Mouse (Mus musculus): Measurements from ENCODE around the gene Fdps.
A peak's percentile ranks its signal among the peaks of the same experiment; 100 is the strongest.

Fdps gene

DNA sequence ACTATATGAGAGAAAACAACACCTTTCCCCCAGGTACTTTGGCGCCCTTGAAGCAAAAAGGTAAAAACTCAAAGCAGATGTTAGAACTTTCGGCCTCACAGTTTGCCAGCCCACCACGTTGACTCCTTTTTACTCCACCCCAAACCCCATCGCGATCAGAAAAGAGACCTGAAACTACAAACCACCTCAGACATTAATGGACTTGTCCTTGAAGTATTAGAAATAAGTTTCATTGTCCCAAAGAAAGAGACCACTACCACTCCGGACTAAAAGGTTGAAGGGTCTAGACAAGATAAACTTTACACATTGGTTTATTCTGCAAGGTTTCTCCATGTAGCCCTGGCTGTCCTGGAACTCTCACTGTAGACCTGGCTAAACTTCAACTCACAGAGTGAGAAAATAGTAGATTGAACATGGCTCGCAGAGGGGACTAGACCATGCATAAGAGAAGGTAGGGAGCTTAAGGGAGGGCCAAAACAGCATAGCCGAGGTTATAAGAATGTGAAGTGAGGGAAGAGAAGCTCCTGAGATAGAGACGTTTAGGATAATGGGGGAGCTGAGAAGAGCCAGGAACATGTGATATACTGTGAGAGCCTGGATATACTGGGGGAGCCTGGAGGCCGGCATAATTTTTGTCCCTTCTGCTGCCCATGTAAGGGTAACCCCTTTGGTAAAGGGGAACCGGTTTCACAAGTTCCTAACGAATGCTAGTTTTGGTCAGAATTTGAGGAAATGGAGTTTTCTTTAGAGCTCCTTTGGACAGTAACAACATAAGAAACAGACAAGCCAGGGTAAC is 934 bp upstream of the Fdps start:
- DNase-seq (ENCODE audit: low read depth, low spot score), result peak; percentile 85

DNA sequence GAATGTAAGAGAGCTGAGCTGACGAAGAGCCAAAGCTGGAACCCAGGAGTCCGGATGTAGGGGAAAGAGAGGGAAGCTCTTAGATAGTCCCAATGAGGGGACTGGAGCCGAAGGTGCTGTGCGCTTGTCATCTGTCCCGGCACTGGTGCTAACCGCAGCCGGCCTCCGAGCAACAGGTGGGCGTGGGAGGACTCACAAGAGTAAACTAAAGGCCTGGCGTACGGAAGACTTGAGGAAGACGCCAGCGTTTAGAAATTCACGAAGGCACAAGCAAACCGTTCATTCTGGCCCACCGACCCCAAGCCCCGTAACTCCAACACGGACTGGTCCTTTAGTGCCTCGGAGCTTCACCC is 324 bp downstream of the Fdps start:
- DNase-seq (ENCODE audit: low read depth, low spot score), result no peak

DNA sequence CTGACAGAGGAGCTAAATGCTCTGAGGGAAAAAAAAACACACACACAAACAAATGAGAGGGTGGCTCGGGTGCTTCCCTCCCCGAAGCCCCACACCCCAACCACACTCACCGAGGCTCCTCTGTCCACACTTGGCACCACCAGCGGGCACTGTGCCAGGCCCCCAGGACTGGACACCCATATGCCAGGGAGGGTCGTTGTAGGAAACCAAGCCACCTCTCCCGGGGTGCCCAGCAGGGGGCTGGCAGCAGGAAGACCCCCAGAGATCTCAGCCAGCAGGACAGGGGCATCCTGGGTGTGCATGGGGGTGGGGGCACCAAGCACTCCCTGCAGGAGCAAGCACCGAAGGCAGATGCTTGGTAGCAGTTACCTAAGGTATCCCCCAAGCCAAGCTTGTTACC is 948 bp downstream of the Fdps start, which contains the start of gene Gm43738:
TSS of gene Gm43738 (minus strand) at position 289 of the 400 bp plus-strand sequence.
- DNase-seq (ENCODE audit: low read depth, low spot score), result peak; percentile 27

DNA sequence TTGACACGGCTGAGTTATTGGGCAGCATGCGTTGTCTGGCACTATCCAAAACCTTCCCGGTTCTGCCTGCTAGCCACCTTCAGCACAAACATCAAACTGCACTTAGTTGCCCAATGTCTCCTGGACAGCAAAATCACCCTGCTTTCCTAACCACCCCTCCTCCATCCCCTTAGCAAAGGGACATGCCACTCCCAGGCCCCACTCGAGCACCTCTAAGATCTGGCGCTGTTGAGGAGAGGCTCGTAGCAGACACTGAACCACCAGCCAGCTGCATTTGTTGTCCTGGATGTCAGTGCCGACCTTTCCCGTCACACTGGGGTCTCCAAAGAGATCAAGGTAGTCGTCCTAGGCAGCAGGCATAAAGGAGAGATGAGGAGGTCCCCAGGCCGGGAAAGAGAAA is 7.7 kb downstream of the Fdps start:
- no peak for DNase-seq (ENCODE audit: low read depth, low spot score)

DNA sequence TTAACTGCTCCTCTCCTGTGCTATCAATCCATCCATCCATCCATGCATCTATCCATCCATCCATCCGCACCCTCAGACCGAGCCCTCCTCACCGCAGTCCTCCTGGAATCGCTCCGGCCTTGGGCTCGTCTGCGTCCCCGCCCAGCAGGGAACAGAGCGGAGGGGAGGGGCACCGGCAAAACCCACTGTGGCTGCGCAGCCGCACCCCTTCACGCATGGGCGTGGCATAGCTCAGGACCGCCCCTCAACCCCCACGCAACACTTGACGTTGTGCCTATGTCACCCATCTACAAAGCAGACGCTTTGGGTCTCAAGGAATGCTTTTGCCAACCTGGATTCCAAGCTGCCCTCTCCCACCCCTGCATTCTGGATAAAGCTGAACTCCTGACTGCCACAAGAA is 8.6 kb downstream of the Fdps start, which contains the start of gene Rusc1:
TSS of gene Rusc1 (minus strand) at position 137 of the 400 bp plus-strand sequence.
- no peak for DNase-seq (ENCODE audit: low read depth, low spot score)

DNA sequence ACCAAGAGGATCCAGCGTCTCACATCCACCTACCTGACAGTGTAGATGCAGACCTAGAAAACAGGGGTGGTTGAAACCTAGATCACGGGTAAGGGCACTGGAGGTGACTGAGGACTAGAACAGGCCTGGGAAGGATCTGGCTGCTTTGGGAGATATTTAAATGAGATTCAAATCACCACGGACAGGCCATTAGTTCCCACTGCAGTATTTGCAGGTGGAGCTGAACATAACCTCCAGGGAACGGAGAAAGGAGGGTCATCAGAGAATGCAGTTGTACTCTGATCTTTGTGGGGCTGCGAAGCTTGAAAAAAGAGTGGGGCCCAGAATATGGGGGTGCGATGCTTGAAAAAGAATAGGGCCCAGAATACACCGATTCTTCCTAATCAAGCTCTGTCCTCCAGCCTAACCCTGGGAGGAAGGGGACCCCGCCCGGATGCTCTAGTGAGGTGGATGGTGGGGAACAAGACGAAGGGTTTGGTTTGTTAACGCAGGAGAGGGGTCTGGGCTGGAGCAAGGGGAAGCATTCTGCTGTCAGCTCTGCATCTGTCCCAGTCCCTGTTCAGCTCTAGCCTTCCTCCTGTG is 9.2 kb downstream of the Fdps start:
- DNase-seq (ENCODE audit: low read depth, low spot score), result peak; percentile 30

DNA sequence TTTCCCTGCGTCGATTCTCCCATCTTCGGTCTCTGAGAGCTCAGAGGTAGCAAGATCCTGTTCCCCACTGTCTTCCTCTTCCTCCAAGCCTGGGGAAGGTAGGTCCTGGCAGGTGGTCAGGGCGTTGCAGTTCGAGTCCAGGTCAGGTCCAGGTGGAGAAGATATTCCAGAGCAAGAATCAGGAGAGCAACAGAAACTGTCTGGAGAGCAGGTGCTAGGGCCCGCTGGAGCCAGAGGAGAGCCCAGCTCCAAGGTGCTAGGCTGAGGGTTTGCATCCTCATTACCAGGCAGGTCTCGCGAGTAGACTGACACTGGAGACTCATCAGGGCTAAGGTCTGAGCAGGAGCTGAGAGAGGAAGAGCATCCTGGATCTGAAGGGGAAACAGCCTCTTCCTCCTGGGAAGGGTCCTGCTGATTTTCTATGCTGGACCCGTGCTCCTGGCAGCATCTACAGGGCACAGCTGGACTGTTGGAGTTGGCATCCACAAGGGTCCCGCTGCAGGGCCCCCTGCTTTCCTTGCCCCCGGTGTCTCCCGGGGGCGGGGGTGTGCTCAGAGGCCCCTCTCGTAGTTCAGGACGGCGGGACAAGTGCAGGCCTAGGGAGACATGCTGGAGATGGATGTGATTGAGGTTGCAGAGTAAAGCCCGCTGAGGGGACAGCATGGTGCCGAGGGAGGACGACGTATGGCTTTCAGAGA is 9.8 kb downstream of the Fdps start:
- DNase-seq (ENCODE audit: low read depth, low spot score), result peak; percentile 32

DNA sequence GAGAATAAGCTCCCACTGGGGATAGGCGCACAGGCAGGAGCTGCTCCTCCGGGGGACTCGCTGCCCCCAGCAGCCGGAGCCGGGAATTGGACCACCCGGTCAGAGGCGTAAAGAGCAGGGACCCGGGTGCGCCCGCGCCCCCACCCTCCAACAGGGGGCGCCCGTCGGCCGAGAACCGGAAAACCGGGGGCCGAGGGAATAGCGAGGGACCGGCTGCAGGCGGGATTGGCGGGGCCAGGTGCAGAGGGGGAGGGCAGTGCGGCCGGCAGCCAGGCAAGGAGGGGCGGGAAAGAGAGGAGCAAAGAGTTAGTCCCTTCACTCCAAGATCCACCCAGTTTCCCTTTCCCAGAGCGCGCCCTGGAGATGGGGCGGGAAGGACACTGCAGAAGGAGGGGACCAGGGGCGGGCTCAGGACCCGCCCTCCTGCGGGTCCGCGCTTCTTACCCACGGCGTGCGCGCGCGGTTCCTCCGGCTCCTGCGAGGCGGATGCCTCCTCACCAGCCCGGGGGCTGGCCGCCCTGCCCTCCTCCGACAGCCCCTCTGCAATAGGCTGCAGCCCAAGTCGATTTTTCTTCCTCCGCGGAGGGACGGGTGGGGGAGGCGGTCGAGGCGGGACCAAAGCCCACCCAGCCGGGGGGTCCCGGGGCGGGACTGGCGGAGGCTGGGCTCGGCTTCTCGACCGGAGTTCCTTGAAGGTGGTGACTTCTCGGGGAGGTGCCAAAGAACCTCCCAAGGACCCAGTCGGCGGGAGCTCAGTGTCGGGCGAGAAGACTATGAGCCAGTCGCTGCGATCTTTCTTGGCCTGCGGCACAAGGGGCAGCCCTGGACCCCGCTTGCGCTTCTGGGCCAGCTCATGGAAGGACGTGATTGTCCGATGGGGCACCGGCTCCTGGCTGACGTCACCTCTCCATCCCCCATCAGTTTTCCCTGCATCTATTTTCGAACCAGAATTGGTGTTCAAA is 10.8 kb downstream of the Fdps start:
- peak; percentile 89 for DNase-seq (ENCODE audit: low read depth, low spot score)

DNA sequence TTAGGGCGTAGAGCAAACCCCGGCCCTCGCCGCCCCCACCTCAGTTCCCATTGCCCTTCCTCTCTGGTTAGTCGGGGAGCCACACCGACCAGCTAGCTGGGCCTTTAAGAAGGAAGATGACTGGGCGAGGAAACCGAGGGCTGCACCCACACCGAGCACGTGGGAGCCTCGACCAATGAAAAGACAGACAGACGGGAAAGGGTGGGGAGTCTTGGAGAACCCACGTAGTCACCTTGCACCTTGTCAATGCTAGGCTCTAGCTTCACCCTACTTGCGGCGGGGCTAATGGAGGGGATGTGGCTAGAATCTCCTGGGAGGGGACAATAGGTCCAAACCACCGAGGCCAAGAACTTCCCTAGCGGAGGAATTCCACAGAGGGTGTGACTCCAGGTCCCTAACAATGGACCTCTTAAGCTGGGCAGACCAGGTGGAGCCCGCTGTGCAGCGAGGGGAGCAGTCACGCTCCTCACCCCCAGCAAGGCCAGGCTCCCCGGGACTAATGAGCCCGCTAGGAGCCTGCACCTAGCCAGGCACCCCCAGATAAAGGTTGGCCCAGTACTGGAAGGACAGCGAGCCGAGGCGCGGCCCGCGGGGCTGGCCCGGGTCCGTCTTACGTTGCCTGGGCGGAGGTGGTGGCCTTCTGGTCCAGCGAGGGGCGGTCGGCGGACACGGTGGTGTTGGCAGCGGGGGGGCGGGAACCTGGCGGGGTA is 11.7 kb downstream of the Fdps start:
- peak; percentile 94 for DNase-seq (ENCODE audit: low read depth, low spot score)

DNA sequence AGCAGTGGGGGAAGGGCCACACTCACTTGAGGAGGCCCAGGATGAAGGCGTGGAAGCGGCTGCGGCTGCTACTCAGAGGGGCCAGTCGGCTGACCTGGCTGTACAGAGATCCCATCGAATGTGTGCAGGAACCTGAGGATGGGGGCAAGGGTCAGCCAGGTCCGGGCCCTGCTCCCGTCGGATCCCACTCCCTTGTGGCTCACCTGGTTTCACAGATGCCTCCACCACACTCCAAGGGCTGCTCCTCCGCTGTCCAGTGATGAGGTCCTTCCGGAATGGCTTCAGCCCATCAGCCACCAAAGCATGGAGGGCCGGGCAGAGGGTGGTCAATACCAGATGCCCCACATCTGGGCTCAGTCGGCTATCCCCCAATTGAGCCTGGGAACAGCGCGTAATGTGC is 12.8 kb downstream of the Fdps start:
- no peak for DNase-seq (ENCODE audit: low read depth, low spot score)

DNA sequence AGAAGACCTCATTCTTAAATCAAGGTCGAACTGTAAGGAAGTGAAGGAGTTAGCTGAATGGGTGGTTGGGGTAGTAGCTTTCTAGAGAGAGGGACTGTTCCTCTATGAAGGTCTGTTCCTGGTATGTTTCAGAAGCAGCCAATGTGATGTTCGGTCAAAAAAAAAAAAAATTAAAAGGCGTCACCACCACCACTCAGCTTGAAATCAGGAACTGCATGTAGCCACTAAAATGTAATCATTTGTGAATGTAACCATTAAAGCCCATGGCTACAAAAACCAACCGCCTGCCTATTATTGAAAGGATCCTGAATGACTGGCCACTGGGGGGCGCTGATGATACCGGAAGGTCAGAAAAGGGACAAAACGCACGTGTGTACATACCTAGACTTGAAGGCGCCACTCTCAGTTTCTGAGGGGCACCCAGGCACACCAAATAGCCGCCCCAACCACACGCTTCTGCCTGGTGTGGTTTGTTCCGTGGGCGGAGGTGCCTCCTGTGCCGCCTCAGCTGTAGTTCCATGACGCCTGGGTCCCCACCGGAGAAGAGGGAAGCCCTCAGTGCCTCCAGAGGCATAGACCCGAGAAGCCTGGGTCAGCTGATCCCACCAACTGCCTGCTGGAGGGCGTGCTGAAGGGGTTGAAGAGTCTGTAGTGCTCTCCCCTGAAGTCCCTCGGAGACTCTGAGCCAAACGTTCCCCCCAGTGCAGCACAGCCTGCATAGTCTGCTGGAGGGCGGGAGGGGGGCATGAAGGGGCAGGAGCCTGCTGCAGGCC is 14.2 kb downstream of the Fdps start:
- DNase-seq (ENCODE audit: low read depth, low spot score), result peak; percentile 92

DNA sequence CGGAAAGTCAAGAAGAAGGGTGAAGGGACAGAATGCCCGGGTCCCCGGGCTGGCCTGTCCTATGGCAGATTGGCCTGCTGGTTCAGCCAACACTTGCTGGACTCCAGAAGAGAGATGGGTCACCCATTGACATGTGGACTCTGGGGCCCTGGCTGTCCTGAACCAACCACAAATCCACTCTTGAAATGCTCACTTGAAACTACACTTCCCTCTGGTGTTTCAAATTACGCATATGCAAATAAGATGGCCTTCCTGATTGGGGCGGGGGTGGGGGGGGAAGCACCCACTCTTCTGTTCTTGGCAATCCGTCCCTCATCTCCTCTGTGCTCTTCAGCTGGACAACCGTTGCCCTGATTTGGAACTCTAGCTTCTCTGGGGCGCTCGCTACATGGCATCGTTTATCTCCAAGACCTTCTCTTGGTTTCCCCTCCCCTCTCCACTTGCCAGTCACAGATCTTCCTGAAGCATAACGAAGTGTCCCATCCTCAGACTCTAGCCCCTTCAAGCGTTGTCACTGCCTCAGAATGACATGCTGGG is 17.0 kb downstream of the Fdps start:
- peak; percentile 60 for DNase-seq (ENCODE audit: low read depth, low spot score)

DNA sequence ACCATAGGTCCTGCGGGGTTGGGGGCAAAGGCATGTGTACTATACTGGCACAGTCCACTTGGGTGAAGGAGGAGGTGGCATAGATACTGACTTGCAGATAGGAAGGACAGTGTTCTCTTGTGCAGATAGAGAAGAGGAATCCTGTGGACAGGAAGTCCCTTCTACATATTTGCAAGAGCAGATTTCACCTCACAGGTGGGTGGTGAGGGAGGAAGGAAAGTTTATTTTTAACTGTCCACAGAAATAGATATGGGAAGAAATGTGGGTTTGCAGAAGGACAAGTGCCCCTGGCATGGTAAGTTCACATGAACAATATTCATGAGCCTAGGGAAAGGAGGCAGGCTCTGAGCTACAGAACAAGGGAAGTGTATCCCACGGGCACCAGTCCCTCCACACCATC is 17.6 kb downstream of the Fdps start:
- DNase-seq (ENCODE audit: low read depth, low spot score), result peak; percentile 33

DNA sequence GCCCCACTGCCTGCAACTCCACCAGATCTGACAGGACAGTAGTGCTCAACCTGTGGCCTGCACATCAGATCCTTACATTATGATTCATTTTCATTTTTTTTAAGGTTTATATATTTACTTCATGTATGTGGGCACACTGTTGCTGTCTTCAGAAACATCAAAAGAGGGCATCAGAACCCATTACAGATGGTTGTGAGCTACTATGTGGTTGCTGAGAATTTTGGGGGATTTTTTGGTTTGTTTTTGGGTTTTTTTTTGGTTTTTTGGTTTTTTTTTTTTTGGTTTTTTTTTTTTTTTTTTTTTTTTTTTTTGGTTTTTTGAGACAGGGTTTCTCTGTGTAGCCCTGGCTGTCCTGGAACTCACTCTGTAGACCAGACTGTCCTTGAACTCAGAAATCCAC is 19.5 kb downstream of the Fdps start:
- DNase-seq (ENCODE audit: low read depth, low spot score), result peak; percentile 26

DNA sequence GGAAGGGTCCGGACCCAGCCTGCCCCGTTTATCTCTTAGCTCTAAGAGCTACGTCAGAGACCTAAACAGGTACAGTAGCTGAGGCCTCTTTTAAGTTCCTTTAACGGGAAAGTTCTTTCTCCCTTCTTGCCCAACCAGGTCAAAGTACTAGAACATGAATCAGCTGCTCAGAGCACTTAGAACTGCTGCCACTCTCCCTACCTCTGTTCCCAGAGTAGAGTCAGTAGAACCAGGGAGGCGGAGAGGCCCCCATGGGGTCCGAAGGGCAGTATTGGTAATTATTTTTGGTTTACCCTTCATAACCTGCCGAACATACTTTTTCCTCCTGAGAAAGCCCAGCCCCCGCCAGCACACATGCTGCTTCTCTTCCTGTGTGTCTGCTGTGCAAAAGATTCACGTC is 24.4 kb downstream of the Fdps start:
- no peak for DNase-seq (ENCODE audit: low read depth, low spot score)

DNA sequence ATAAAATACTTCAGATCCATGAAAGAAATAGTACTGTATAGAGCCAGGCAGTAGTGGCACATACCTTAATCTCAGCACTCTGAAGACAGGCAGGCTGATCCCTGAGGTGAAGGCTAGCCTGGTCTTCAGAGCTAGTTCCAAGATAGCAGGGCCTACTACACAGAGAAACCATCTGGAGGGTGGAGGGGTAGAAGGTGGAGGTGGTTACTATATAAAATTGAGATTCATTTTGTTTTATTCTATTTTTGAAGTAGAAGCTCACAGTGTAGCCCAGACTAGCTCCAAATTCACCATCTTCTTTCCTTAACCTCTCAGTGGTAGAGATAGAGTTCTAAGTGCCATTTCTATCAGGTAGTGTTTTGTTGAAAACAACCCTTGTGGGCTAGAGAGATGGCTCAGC is 34.5 kb downstream of the Fdps start:
- no peak for DNase-seq (ENCODE audit: low read depth, low spot score)

DNA sequence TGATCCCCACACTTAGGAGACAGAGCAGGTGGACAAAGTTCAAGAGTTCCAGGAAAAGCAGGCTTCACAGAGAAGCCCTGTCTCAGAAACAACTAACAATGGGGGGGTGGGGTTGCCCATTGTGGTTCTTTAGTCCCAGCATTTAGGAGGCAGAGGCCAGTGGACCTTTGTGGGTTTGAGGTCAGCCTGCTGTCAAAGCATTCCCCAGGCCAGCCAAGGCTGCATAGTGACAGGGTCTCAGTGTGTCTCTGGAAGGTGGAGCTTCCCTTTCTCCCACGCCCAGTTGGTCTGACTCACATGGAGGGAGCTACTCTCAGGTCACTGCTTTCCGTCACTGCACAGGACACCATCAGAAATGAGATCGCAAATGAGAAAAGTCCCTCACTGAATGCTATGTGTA is 40.1 kb downstream of the Fdps start:
- DNase-seq (ENCODE audit: low read depth, low spot score), result no peak

DNA sequence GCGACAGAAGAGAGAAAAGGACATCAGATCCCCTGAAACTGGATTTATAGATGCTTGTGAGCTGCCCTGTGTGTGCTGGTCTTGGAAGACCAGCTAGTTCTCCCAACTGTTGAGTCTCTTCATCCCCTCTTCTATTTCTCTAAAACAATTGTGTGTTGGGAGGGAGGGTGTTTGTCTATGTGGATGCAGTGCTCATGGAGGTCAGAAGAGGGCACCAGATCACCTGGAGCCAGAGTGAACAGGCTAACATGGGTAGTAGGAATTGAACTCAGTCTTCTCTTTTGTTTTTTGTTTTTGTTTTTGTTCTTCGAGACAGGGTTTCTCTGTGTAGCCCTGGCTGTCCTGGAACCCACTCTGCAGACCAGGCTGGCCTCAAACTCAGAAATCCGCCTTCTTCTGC is 43.0 kb downstream of the Fdps start:
- DNase-seq (ENCODE audit: low read depth, low spot score), result peak; percentile 52

DNA sequence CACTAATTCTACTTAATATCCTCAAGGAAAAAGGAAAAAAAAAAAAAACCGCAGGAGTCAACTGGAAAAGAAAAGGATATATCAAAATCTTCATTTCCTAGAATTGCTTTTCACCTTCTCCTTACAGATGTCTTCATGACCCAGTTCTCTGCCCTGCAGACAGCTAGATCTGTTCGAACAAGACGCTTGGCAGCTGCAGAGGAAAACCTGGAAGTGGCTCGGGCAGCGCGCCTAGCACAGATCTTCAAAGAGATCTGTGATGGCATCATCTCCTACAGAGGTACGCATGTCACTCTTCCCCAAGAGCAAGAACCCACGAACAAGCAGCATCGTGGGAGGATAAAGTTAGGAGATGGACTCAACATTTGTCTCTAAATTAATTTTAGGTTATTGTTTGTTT is 43.4 kb downstream of the Fdps start:
- DNase-seq (ENCODE audit: low read depth, low spot score), result no peak
